Mouse (Mus musculus) inflammation-experienced regulatory T-cells (primary cell): ENCODE results near the gene Ccdc57. TPM values are rescaled to one million over a fixed set of nuclear protein-coding genes. Genes with fewer than 3 reads are reported as not detected.

Experiments
- polyA plus RNA-seq, 2 experiments: library from polyadenylated mRNA; unstranded; fragments of 100-300 nt; shearing (Covaris generic); gene quantifications; one replicate each; pipeline ENCODE4 v1.2.1; 2017

Ccdc57 gene
- 1 to 10 TPM in 1 of 2 experiments, under 1 TPM in 1; 0.48 to 1.1 TPM for polyA plus RNA-seq

GRCm38 (mm10) chr11:120932564-120933398 is at the start of gene Ccdc57:
Gene Ccdc57 (minus strand): TSS chr11:120932872.

GRCm38 (mm10) chr11:120948328-120948727 is 15.7 kb upstream of the Ccdc57 start, which contains the start of gene Slc16a3:
Gene Slc16a3 (plus strand): TSS chr11:120948480.

GRCm38 (mm10) chr11:120823956-120824786 is 108.5 kb downstream of the Ccdc57 start, which contains the start of gene Fasn:
Gene Fasn (minus strand): TSS chr11:120824547.

GRCm38 (mm10) chr11:120795756-120796613 is 136.7 kb downstream of the Ccdc57 start, which contains the start of gene Dus1l:
Gene Dus1l (minus strand): TSS chr11:120796403.

GRCm38 (mm10) chr11:120784064-120784791 is 148.4 kb downstream of the Ccdc57 start, which contains the start of the genes Rfng and Gps1:
Gene Rfng (minus strand): TSS chr11:120784207.
Gene Gps1 (plus strand): TSS chr11:120784272.

Other genes starting within 250 kb of the Ccdc57 start
- gene Cenpx, start 219.1 kb downstream of the Ccdc57 start, polyA plus RNA-seq = 100 to 1,000 TPM; 111 to 157 TPM
- gene Lrrc45, start 218.9 kb downstream of the Ccdc57 start, polyA plus RNA-seq = 10 to 100 TPM; 64.1 to 74.7 TPM
- 1 to 10 TPM in 1 of 2 experiments, under 1 TPM in 1; 0.87 to 1.8 TPM for gene Rac3, start 211.4 kb downstream of the Ccdc57 start, polyA plus RNA-seq
- 10 to 100 TPM in 1 of 2 experiments, 1 to 10 TPM in 1; 7.4 to 23.4 TPM for gene Dcxr, start 205.6 kb downstream of the Ccdc57 start, polyA plus RNA-seq
- not detected for gene Cbr2, start 200.8 kb downstream of the Ccdc57 start, polyA plus RNA-seq
- 10 to 100 TPM; 27.2 to 28.0 TPM for gene Hmga1b, start 170.1 kb downstream of the Ccdc57 start, polyA plus RNA-seq
- 10 to 100 TPM; 34.6 to 49.4 TPM for gene Rfng, start 148.7 kb downstream of the Ccdc57 start, polyA plus RNA-seq
- 100 to 1,000 TPM; 160 to 176 TPM for gene Gps1, start 148.6 kb downstream of the Ccdc57 start, polyA plus RNA-seq
- gene Dus1l, start 136.5 kb downstream of the Ccdc57 start, polyA plus RNA-seq = 10 to 100 TPM; 76.1 to 76.4 TPM
- 10 to 100 TPM; 43.4 to 45.6 TPM for gene Fasn, start 108.3 kb downstream of the Ccdc57 start, polyA plus RNA-seq
- 1 to 10 TPM; 4.9 to 9.9 TPM for gene Slc16a3, start 15.6 kb upstream of the Ccdc57 start, polyA plus RNA-seq
- gene Csnk1d, start 58.5 kb upstream of the Ccdc57 start, polyA plus RNA-seq = 100 to 1,000 TPM; 149 TPM
- gene Cd7, start 106.5 kb upstream of the Ccdc57 start, polyA plus RNA-seq = 10 to 100 TPM; 74.6 to 85.2 TPM
- not detected for gene Sectm1b, start 130.7 kb upstream of the Ccdc57 start, polyA plus RNA-seq
- gene Sectm1a, start 148.3 kb upstream of the Ccdc57 start, polyA plus RNA-seq = not detected
- gene Tex19.2, start 185.8 kb upstream of the Ccdc57 start, polyA plus RNA-seq = 1 to 10 TPM in 1 of 2 experiments, not detected in 1; 1.9 TPM
- not detected for gene Tex19.1, start 213.3 kb upstream of the Ccdc57 start, polyA plus RNA-seq
- gene Uts2r, start 227.4 kb upstream of the Ccdc57 start, polyA plus RNA-seq = under 1 TPM in 1 of 2 experiments, not detected in 1; 0.98 TPM